Mouse (Mus musculus): Measurements from ENCODE around the gene Izumo2.
"Not testable (repeated sequence)": the region's sequence is repeated elsewhere in the genome, so short reads cannot be mapped to it uniquely, and the experiment has no call there.

Gene Izumo2

DNA sequence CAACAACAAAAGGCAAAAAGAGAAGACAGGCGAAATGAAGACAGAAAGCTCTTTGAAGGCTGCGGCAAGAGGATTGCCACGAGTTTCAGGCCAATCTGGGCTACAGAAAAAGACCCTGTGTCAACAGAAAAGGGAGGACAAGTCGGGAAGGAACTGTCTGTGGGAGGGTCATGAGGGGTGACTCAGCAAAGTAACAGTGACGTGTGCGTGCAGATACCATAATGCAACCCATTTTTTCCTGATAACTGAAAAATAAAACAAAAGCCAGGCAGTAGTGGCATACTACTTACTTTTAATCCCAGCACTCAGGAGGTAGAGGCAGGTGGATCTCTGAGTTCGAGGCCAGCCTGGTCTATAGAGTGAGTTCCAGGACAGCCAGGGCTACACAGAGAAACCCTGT is 10.6 kb upstream of the Izumo2 start:
- no peak for DNase-seq (ENCODE audit: low read depth in 2 of 2, low spot score in 2 of 2)

DNA sequence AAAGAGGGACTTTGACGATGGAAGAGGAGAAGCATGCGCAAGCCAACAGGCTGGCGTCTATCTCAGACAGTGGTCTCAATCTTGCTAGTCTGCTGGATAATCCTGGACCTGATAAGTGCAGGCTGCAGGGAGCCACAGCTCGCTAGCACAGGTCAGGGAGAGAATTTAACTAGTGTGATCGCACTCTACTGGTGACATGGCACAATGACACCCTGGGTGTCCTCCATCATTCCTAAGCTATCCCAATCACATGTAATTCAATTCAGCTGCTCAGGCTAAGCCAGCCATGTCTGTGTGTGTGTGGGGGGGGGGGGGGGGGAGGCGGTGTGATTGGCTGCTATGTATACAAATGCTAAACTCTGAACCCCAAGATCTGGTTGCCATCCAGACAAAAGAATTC is 6.6 kb upstream of the Izumo2 start:
- DNase-seq (ENCODE audit: low read depth in 2 of 2, low spot score in 2 of 2), result no peak

DNA sequence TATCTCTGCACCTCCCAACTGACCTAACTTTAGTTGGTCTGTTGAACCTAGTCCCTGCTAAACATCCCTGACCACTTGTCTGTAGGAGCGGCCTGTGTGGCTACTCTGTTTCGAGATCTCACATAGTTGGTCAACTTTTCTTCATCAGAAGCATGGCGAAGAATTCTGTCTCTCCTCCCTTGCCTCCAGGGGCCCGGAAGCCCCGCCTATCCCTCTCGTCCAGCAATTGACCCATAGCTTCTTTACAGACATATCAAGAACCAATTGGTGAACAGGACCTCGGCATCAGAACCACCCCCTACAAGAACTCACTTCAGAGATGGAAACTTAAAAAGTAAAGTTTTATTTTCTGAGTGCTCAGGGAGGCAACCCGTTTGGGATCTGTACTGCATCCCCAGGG is 5.6 kb upstream of the Izumo2 start:
- DNase-seq (ENCODE audit: low read depth in 2 of 2, low spot score in 2 of 2), result no peak

- no peak for DNase-seq (ENCODE audit: low read depth in 2 of 2, low spot score in 2 of 2)
These were observed 4.2 kb upstream of the Izumo2 start for GRCm38 (mm10) chr7:44704363-44704762.

DNA sequence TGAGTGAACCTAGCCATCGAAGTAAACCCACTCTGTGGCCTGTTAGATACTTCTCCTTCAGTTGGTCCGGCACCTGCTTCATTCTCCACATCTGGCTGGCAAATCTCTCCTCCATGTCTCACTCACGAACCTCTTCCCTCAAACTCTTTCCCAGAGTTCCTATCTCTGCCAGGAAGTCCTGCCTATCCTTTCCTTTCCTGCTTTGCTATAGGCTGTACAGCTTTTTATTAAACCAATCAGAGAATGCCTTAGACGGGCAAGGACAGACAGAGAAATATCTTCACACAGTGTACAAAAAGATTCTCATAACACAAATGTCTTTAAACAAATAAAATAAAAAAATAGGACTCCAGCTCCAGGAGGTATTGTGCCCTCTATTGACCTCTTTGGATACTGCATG is 3.5 kb upstream of the Izumo2 start:
- no peak for DNase-seq (ENCODE audit: low read depth in 2 of 2, low spot score in 2 of 2)

DNA sequence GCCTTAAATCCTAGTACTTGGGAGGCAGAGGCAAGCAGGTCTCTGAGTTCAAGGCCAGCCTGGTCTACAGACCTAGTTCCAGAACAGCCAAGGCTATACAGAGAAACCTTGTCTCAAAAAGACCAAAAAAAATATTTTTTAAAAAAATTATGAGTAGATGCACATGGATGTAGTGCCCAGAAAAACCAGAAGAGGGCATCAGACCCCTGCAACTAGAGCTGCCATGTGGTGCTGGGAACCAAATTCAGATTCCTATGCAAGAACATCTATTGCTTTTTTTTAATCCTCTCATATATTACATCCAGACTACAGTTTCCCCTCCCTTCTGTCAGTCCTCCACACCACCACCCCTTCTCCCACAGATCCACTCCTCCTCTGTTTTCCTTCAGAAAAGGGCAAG is 2.2 kb upstream of the Izumo2 start:
- no peak for DNase-seq (ENCODE audit: low read depth in 2 of 2, low spot score in 2 of 2)

DNA sequence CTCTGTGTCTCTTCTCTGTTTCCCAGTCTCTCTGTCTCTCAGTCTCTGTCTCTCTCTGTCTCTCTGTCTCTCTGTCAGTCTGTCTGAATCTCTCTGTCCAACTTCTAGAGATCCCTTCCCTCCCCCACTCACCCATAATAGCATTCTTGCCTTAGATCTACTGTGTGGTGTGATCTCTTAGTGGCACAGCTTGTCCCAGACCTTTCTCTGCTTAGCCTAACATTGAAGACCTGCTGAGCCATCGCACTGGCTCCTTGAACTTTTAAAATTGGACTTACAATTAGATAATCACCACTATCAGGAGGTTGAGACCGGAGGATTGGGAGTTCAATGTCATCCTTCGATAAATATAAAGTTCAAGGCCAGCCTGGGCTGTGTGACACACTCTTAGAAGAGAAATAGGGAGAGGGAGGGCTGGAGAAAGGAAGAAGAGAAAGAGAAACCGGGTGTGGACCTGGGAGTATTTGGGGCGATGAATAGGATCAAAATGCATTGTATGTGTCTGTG is 1.3 kb upstream of the Izumo2 start:
- DNase-seq (ENCODE audit: low read depth in 2 of 2, low spot score in 2 of 2), result no peak

GRCm38 (mm10) chr7:44708093-44708492 is 449 bp upstream of the Izumo2 start:
- DNase-seq (ENCODE audit: low read depth in 2 of 2, low spot score in 2 of 2), result not testable (repeated sequence)

- no peak for DNase-seq (ENCODE audit: low read depth in 2 of 2, low spot score in 2 of 2)
These were observed 1.3 kb downstream of the Izumo2 start for GRCm38 (mm10) chr7:44709881-44710280.

GRCm38 (mm10) chr7:44722058-44722457 is 13.5 kb downstream of the Izumo2 start:
- no peak for DNase-seq (ENCODE audit: low read depth in 2 of 2, low spot score in 2 of 2)

DNA sequence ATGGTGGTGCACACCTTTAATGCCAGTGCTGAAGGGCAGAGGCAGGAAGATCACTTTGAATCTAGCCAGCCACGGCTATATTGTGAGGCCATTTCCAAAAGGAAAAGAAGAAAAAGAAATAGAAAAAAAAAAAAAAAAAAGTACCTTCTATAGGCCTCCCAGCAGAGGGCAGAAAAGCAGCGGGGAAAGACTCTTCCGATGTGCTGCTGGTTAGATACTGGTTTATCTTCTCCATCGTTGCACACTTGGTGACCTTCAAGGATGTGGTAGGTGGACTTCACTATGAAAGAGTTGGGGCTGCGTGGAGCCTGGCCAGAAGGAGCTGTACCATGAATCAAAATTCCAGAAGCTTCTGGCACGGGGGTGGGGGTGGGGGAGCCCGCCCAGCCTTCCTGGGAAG is 15.8 kb downstream of the Izumo2 start:
- DNase-seq (ENCODE audit: low read depth in 2 of 2, low spot score in 2 of 2), result no peak

DNA sequence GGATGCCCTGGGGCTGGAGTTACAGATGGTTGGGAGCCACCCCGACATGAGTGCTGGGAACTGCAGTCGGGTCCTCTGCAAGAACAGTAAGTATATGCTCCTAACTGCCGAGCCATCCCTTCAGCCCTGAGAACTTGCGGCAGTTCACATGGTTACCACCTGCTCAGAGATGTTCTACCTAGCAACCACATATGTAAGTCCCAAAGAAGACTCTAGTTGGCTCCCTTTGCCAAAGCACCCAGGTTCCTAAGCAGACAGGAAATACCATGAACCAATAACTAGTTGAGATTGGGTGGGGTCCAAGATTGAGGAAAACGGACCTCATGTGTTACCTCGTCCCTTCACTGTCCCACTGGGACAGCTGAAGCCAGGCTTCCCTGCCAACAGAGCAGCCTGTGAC is 17.8 kb downstream of the Izumo2 start:
- DNase-seq (ENCODE audit: low read depth in 2 of 2, low spot score in 2 of 2), result no peak

DNA sequence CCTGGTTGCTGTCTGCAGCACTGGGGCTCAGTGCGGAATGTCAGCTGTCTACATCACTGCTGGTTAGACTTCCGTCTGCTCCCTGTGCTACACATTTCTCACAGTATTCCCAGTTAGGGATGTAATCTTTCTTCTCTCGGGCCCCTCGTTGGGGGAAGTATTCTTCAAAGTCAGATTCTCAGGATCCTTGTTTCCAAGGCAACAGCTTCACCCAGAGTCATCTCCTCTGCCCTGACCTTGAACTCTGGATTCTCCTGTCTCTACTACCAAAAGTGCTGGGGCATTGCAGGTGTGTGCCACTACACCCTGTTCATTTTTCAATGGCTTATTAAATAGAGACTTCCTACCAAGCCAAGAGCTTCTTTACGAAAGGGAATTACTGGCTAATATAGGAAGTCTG is 18.6 kb downstream of the Izumo2 start:
- no peak for DNase-seq (ENCODE audit: low read depth in 2 of 2, low spot score in 2 of 2)

DNA sequence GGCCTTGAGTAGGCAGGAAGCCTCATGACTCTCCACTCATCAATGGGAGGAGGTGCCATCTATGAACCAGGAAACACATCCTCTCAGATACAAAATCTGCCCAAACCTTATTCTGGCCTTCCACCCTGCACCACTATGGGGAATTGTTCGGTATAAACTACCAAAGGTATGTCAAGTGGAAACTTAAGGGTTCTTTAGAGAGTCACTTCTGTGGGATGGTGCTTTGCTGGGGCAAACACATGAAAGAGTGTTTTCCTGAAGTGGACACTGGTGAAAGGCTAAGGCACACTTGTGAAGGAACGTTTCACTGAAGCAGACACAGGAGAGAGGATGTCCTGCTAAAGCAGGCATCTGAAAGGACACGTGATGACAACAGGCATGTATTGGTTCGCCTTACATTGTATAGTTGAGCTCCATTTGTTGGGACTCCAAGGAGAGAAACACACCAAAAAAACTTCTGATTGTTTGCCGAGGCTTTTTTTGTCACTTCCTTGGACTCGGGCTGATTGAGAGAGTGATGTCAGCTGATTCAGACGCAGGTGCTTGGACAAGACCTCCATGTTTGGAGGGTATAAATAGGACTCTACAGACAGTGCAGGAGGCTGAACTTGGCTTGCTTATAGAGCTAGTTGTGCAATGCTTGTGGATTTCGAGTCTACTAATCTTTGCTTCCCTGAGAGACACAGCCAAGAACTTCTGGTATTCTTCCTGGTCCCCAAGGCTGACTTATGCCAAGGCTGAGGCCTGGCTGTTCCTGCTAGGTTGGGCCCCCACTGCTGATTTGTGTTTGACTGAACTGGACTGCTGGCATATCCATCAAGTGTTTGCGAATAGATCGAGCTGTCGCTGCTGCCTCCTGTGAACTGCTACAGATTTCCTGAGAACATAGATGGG is 19.8 kb downstream of the Izumo2 start:
- no peak for DNase-seq (ENCODE audit: low read depth in 2 of 2, low spot score in 2 of 2)

- no peak for DNase-seq (ENCODE audit: low read depth in 2 of 2, low spot score in 2 of 2)
These were observed 25.2 kb downstream of the Izumo2 start for GRCm38 (mm10) chr7:44733723-44734122.

- no peak for DNase-seq (ENCODE audit: low read depth in 2 of 2, low spot score in 2 of 2)
These were observed 32.8 kb downstream of the Izumo2 start for GRCm38 (mm10) chr7:44741361-44741760.

- no peak for DNase-seq (ENCODE audit: low read depth in 2 of 2, low spot score in 2 of 2)
These were observed 35.7 kb downstream of the Izumo2 start for GRCm38 (mm10) chr7:44744270-44744669.

- DNase-seq (ENCODE audit: low read depth in 2 of 2, low spot score in 2 of 2), result peak; percentile 68 to 74
These were observed 36.5 kb downstream of the Izumo2 start for GRCm38 (mm10) chr7:44745076-44745475.

DNA sequence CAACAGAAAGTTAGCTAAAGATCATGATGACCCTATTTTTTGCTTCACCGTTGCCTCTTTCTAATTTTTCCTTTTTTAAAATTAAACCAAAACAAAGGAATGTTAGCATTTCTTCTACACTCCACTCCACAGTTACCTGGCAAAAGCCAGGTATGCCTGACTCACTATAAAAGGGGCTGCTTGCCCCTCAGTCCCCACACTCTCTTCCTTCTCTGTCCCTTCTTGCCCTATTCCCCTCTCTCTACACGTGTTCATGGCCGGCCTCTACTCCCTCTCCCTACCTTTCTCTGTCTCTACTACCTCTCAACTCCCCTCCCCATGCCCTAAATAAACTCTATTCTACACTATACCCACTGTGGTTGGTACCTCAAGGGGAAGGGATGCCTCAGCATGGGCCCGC is 38.6 kb downstream of the Izumo2 start:
- DNase-seq (ENCODE audit: low read depth in 2 of 2, low spot score in 2 of 2), result no peak

DNA sequence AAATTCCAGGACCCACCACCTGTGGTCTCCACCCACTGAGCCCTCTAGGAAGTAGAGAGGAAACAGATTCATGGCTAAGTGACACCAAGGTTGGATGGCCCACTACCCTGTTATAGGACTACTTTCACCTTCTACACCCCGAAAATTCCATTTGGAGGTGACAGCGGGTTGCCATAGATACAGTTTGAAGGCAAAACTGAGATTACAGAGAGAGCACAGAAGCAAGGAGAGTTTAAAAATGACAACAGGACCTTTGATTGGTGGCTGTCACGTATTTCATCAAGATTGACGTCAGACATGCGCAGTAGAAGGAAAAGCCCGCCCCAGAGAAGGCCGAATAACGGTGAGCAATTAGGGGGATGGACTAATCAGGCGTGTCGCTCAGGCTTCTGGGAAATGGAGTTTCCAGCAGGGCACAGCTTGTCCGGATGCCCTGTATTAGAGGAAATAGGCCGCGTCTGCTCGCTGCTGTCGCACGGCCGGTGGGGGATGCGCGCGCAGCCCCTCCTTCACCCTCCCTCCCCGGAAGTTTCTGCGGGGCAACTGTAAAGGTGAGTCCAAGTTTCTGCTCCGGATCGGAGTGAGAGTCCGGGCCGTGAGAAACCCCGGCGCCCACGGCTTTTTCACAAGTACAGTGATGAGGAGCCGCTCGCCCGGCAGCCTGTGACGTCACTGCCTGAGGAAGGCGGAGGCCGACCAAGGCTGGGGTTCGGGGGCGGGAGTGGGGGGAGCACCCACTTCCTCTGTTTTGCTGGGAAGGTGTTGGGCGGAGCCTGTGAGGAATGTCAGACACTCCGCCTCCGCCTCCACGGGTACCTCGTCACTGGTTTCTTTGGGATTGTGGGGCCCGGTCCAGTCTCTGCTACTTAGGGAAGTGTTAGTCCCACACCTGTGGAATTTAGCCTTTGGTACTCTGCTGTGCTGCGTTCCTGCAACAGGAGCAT is 39.8 kb downstream of the Izumo2 start, which contains the start of gene Vrk3:
Vrk3 (plus strand) TSS at position 313 of the 944 bp plus-strand sequence.
- peak; percentile 92 to 94 for DNase-seq (ENCODE audit: low read depth in 2 of 2, low spot score in 2 of 2)

- not testable (repeated sequence) for DNase-seq (ENCODE audit: low read depth in 2 of 2, low spot score in 2 of 2)
These were observed 42.4 kb downstream of the Izumo2 start, which contains the start of gene Zfp473 for GRCm38 (mm10) chr7:44750950-44751349. Gene Zfp473 (minus strand): TSS chr7:44751050.

- DNase-seq (ENCODE audit: low read depth in 2 of 2, low spot score in 2 of 2), result no peak
These were observed 48.6 kb downstream of the Izumo2 start for GRCm38 (mm10) chr7:44757164-44757563.

Data from CD8-positive naive resting alpha-beta T cell, adult 2 months (primary cell).